Mouse (Mus musculus) erythroblast, adult 5-6 weeks (primary cell): Measurements from ENCODE around the gene Sox9. TPM values are rescaled to one million over a fixed set of nuclear protein-coding genes. Genes with fewer than 3 reads are reported as not detected.

ENCODE experiments used
- ATAC-seq: replicated peaks from 2 replicates; pipeline ENCODE4 v1.8.0; 2016; ENCODE audit warnings: moderate number of reproducible peaks, mild to moderate bottlenecking, moderate TSS enrichment, inconsistent platforms; ENCODE audit not compliant: poor library complexity, low FRiP score, severe bottlenecking
- total RNA-seq, 2 experiments: library from RNA; stranded (forward) in 1 of 2; stranded (reverse) in 1 of 2; fragments of 150-400 nt in 1 of 2; fragments of 200-764, 138-1000 nt in 1 of 2; gene quantifications; 2 replicates each; pipeline versions ENCODE4 v1.2.3 to v1.2.4; 2015 to 2017; ENCODE audit warnings: low replicate concordance in 2 of 2

Sox9 gene
- not detected in 2 replicates for total RNA-seq (2015; ENCODE audit: low replicate concordance)
- total RNA-seq (2017; ENCODE audit: low replicate concordance), result not detected in 2 replicates

DNA sequence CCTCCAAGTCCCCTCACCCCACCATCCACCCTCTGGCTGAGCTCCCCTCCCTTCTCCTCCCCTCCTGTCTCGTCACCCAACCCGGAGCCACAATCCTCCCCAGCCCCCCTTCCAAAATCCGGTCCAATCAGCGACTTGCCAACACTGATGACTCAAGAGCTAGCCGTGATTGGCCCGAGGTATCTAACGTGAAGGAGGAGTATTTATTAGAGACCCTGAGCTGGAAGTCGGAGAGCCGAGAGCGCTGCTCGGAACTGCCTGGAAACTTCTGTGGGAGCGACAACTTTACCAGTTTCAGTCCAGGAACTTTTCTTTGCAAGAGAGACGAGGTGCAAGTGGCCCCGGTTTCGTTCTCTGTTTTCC, at the start of gene Sox9:
Gene Sox9, plus strand, starts transcription at position 231 of the 363 bp plus-strand sequence.
- ATAC-seq, result no peak

DNA sequence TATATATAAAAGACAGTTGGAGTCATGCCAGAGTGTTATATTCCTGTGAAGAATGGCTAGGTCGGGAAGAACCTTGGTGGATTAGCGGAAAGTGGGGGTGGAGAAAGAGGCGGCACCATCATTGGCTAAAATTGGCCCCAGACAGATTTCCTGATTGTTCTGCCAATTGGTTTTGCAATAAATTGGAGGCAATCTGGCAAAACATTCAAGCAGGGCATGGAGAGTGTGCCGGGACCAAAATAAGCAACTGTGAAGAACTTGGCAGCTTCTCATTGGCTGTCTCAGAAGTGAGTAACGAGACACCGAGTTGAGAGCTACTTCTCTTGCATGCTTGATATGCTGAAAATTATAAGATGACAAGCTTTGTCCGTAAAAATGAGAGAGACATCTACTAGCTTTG, 49.6 kb upstream of the Sox9 start:
- no peak for ATAC-seq

DNA sequence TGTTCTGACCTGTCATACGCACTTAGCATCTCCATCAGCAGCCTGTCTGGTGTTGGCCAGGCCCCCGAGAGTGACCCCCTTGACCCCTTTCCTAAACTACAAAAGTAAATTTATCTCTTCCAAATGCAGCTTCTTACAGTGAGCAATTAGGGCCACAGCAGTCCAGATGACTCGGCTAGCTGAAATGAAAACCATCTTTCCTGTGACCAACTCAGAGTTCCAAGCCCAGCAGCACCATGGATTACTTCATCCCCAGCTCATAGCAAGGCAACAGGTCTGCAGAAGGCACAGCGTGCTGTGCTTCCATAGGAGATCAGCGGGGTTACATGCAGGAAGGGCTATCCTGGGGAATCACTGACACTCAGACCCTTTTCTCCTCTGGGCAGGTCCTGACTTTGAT, 45.0 kb upstream of the Sox9 start:
- ATAC-seq, result no peak

GRCm38 (mm10) chr11:112739681-112740080, 42.3 kb upstream of the Sox9 start:
- no peak for ATAC-seq

- ATAC-seq, result no peak
These were observed 25.5 kb upstream of the Sox9 start for GRCm38 (mm10) chr11:112756516-112756915.

DNA sequence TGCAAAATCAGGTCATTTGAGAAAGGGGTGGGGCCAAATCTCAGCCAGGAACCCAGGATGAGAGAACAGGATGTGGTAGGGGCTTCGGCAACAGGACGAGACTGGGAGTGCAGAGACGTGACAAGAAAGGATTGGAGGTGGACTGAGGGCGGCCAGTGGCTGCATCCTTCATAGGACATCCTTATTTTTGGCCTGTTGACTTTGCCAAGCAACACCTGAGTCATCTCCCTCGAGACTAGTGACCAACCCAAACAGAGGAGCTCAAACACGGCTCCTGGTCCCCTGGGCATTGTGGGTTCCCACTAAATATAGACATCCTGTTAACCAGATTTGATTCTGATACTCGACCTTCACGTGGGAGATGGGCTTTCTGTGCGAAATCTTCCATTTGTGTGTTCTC, 24.0 kb upstream of the Sox9 start:
- no peak for ATAC-seq

DNA sequence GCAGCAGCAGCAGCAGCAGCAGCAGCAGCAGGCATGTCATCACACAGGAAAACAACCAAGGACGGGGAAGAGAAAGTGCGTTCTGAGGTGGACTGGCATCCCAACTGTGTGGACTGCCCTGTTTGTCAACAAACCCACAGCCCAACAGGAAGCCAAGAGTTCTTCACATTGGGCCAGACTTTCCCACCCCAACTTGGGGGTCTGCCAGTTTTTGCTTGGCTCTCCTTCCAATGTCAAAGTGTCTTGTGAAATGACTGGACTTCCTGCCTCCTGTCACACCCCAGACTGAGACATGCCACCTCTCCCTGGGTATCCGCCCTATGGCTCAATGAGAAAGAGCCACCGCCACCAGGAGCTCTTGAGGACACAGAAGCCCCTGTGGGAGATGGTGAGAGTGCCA, 15.1 kb upstream of the Sox9 start:
- no peak for ATAC-seq

DNA sequence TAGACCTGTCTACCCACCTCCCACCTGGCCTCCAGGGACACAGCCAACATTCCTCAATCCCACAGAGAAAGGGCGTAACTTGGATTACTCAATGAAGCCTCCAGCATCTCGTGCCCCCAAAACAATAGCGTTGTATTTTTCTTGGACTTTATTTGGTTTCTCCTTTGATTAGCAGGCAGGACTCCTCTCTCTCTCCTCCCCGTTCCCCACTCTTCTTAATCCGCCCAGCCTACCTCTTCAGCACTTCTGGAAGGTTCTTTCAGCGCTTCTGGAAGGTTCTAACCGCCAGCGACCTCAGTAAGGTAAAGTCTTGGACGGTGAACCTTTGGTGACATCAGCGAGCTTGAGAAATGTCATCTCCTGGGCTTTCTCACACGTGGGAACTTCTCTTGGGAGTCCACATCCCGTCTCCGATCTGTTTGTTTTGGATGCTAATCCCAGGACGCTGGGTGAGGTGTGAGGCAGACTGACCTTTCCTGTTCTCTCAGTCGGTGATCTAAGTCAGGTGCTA, 14.4 kb upstream of the Sox9 start:
- no peak for ATAC-seq

DNA sequence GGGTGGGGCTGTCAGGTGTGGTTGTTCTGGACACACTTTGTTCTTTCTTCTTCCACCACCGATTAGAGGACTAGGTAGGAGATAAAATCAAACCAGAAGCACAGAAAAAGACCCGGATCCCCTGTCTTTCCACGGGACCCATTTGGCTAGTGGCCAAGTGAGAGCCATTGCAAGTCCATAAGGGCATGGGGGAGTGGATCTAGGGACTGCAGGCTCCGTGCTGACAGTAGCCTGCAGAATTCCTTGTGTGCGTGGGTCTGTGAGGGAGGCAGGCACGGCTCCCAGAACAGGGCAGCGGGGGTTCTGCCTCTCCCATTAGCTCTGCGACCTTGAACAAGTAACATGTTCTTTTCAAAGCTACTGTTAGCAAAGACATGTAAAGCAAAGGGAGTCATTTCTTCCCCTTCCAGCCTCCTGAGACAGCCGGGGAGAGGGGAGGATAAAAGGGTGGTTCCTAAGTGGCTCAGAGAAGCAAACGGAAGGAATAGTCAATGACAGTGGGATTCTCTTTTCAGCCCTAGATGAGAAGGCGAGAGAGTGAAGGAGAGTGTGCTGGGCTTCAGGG, 9.2 kb upstream of the Sox9 start:
- no peak for ATAC-seq

DNA sequence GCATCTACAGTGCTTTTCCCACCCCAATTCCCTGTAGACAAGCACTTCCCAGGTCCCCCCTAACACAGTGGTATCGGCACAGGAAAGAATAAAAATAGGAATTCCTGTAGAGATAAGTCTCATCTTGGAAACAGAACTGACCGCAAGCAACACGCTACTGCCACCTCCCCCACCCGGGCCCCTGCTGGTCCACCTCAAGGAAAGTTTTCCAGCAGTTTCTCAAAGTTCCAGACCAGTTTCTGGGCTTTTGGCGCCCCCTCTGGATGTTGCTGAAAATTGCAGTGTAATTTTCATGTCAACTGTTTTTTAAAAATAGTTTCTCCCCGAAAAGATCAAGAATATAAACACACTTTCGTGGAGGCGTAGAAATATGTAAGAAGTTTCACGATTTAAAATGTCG, 2.3 kb upstream of the Sox9 start:
- no peak for ATAC-seq

GRCm38 (mm10) chr11:112780394-112780920, 1.6 kb upstream of the Sox9 start:
- no peak for ATAC-seq

DNA sequence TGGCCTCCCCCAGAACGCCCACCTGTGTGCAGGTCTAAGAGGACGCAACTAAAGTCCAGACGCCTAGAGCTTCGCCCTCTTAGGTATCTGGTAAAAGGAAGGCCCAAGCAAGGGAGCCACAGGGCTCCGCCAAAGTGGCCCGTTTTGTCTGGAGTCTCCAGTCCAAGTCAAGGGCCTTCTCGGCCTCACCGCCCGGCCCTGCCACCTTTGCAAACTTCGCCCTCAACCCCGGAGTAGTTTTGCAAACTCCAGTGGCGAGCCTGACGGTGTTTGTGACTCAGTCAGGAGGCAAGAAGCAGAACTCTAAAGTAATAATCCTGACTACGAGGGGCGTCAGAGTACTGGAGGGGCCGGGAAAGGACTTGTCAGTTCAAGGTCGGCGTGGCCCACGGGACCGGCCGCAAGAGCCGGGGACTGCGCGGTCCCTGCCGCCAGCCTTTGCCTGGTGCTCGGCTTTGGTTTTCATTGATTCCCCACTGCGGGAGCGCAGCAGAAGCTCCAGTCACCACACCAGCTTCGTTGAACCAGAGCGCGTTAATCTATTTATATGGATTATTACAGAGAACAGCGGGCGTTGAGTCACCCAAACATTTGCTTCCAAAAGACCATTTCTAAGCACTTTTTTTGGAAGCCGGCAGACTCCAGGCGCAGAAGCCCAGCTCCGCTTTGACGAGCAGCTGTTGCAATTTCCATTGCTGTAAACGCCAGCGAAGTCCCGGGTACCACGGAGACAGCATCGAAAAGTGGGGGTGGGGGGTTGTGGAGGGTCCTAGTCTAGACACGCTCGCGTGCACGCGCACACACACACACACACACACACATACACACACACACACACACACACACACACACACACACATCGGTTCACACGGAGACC, 751 bp upstream of the Sox9 start:
- no peak for ATAC-seq

DNA sequence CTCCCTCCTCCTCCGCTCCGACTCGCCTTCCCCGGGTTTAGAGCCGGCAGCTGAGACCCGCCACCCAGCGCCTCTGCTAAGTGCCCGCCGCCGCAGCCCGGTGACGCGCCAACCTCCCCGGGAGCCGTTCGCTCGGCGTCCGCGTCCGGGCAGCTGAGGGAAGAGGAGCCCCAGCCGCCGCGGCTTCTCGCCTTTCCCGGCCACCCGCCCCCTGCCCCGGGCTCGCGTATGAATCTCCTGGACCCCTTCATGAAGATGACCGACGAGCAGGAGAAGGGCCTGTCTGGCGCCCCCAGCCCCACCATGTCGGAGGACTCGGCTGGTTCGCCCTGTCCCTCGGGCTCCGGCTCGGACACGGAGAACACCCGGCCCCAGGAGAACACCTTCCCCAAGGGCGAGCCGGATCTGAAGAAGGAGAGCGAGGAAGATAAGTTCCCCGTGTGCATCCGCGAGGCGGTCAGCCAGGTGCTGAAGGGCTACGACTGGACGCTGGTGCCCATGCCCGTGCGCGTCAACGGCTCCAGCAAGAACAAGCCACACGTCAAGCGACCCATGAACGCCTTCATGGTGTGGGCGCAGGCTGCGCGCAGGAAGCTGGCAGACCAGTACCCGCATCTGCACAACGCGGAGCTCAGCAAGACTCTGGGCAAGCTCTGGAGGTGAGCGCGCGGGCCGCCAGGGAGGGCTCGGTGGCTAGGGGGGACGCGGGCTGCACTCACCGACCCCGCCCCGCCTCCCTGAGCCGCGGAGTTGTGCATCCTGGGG, 515 bp downstream of the Sox9 start:
- no peak for ATAC-seq

DNA sequence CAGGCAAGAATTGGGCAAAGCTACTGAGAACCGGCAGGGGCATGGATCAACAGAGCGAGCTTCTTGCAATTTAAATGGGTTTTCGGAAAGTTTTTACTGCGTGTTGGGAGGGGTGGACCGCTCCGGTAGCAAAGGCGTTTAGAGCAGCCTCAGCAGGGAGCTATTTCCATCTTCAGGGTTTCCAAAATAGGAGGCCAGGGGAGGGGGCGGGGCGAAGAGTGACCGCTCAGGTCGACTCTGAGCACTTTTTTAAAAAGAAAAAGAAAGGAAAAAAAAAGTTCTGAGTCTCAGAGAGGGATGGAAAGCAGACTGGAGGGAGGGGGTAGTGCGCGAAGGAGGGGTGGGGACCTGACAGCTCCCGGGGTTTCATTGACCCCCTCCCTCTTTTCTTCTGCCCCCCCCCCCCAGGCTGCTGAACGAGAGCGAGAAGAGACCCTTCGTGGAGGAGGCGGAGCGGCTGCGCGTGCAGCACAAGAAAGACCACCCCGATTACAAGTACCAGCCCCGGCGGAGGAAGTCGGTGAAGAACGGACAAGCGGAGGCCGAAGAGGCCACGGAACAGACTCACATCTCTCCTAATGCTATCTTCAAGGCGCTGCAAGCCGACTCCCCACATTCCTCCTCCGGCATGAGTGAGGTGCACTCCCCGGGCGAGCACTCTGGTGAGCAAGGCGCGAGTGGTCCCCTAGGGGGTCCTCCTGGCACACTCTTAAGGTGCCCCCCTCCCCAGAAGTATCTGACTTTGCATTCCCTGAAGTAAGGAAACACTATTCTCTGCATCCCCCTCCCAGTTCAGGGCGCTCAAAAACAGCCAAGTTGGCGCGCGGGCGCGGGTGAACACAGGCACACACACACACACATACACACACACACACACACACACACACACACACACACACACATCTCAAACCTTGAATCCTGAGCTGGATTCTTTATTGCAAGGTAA, 1.6 kb downstream of the Sox9 start:
- no peak for ATAC-seq

DNA sequence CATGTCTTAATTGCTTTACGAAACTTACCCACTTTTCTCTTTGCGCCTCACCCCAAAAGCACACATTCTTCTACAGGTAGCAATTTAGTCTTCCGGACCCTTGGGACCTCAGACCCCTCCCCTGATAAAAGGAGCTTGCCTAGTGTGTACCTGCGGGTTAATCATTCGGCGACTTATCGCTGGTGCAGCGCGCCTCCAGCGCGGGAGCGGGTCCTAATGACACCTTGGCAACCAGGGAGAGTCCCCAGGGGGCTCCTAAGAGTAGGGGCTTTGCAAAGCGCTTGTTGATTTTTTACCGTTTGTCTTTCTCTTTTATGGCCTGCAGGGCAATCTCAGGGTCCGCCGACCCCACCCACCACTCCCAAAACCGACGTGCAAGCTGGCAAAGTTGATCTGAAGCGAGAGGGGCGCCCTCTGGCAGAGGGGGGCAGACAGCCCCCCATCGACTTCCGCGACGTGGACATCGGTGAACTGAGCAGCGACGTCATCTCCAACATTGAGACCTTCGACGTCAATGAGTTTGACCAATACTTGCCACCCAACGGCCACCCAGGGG, 2.4 kb downstream of the Sox9 start:
- no peak for ATAC-seq

DNA sequence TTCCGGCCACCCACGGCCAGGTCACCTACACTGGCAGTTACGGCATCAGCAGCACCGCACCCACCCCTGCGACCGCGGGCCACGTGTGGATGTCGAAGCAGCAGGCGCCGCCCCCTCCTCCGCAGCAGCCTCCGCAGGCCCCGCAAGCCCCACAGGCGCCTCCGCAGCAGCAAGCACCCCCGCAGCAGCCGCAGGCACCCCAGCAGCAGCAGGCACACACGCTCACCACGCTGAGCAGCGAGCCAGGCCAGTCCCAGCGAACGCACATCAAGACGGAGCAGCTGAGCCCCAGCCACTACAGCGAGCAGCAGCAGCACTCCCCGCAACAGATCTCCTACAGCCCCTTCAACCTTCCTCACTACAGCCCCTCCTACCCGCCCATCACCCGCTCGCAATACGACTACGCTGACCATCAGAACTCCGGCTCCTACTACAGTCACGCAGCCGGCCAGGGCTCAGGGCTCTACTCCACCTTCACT, 2.9 kb downstream of the Sox9 start:
- no peak for ATAC-seq

DNA sequence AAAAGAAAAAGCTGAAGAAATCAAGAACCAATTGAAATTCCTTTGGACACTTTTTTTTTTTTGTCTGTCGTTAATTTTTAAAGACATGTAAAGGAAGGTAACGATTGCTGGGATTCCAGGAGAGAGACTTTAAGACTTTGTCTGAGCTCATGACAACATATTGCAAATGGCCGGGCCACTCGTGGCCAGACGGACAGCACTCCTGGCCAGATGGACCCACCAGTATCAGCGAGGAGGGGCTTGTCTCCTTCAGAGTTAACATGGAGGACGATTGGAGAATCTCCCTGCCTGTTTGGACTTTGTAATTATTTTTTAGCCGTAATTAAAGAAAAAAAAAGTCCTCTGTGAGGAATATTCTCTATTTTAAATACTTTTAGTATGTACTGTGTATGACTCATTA, 3.6 kb downstream of the Sox9 start:
- no peak for ATAC-seq

GRCm38 (mm10) chr11:112786427-112786826, 4.4 kb downstream of the Sox9 start:
- no peak for ATAC-seq

DNA sequence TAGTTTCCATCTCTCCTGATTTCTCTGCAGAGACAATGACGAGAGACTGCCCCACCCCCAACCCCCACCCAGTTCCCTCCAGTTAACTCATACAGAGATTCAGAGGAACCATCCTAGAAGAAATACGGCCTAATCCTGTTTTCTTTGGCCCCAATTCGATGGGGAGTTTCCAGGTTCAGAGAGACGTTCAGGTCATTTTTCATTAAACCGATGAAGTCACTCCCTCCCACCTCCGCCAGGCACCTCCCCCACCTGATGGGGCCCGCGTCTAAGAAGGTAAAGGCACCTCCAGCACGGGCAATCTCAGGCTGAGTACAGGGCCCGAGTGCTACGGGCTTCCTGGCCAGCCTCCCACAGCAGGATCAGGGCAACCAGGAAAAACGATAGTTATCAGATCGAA, 6.3 kb downstream of the Sox9 start:
- no peak for ATAC-seq
